Mouse (Mus musculus): Measurements from ENCODE around the gene Tulp2. TPM values are rescaled to one million over a fixed set of nuclear protein-coding genes. Genes with fewer than 3 reads are reported as not detected.
A peak's percentile ranks its signal among the peaks of the same experiment; 100 is the strongest.
"Not testable (repeated sequence)": the region's sequence is repeated elsewhere in the genome, so short reads cannot be mapped to it uniquely, and the experiment has no call there.

Tulp2 gene
- polyA plus RNA-seq, 1 experiment from 2014 or later, result 0.22 TPM

GRCm38 (mm10) chr7:45492225-45492844 lies 10.7 kb downstream of the Tulp2 start:
- Histone ChIP-seq H3K27me3 (no peaks in the 10 kb centered on the region), H3K9ac (replicated peaks) (no peak overlapping the region), H3K4me3 (replicated peaks) (no peak overlapping the region), H3K27ac (no peak overlapping the region), H3K4me1 (replicated peaks) (peaks cover 26% of the 10 kb centered on the region), H3K4me2 (replicated peaks) (no peak overlapping the region), H3K9me3 (no peaks in the 10 kb centered on the region), H3K36me3 (peaks cover 55% of the 10 kb centered on the region)
- 95% methylated on average over 8 of the region's 8 CpGs for WGBS
- ATAC-seq, result no peak

GRCm38 (mm10) chr7:45492951-45493350 lies 11.3 kb downstream of the Tulp2 start:
- Histone ChIP-seq H3K36me3 (peaks cover 61% of the 10 kb centered on the region), H3K4me2 (replicated peaks) (no peak overlapping the region), H3K4me1 (replicated peaks) (peaks cover 23% of the 10 kb centered on the region), H3K4me3 (replicated peaks) (no peak overlapping the region), H3K27ac (no peak overlapping the region), H3K9me3 (no peaks in the 10 kb centered on the region), H3K9ac (replicated peaks) (no peak overlapping the region), H3K27me3 (no peaks in the 10 kb centered on the region)
- no peak for ATAC-seq
- WGBS, result 95% methylated on average over 5 of the region's 5 CpGs

- Histone ChIP-seq H3K4me3 (replicated peaks) (no peak overlapping the region), H3K4me1 (replicated peaks) (peaks cover 11% of the 10 kb centered on the region), H3K27me3 (no peaks in the 10 kb centered on the region), H3K27ac (no peak overlapping the region), H3K9ac (replicated peaks) (no peak overlapping the region), H3K9me3 (no peaks in the 10 kb centered on the region), H3K36me3 (peaks cover 76% of the 10 kb centered on the region), H3K4me2 (replicated peaks) (no peak overlapping the region)
- no peak for ATAC-seq
- 86% methylated on average over 9 of the region's 9 CpGs for WGBS
Measured at GRCm38 (mm10) chr7:45494548-45494947, 12.9 kb downstream of the Tulp2 start.

- Histone ChIP-seq H3K27me3 (no peaks in the 10 kb centered on the region), H3K4me3 (replicated peaks) (no peak overlapping the region), H3K27ac (no peak overlapping the region), H3K4me1 (replicated peaks) (no peaks in the 10 kb centered on the region), H3K4me2 (replicated peaks) (no peak overlapping the region), H3K36me3 (peaks cover 95% of the 10 kb centered on the region), H3K9ac (replicated peaks) (no peak overlapping the region), H3K9me3 (no peaks in the 10 kb centered on the region)
- 97% methylated on average over 6 of the region's 6 CpGs for WGBS
- ATAC-seq, result no peak
Measured at GRCm38 (mm10) chr7:45498427-45498826, 16.8 kb downstream of the Tulp2 start.

- H3K9me3 ChIP-seq, result no peaks in the 10 kb centered on the region
- H3K4me1 ChIP-seq (replicated peaks), result peaks cover 18% of the 10 kb centered on the region
- no peak overlapping the region for H3K27ac ChIP-seq
- H3K9ac ChIP-seq (replicated peaks), result no peak overlapping the region
- no peaks in the 10 kb centered on the region for H3K27me3 ChIP-seq
- no peak overlapping the region for H3K4me3 ChIP-seq (replicated peaks)
- H3K4me2 ChIP-seq (replicated peaks), result no peak overlapping the region
- no peak for ATAC-seq
- 91% methylated on average over 6 of the region's 6 CpGs for WGBS
- peaks cover 33% of the 10 kb centered on the region for H3K36me3 ChIP-seq
Measured at GRCm38 (mm10) chr7:45507583-45507982, 25.9 kb downstream of the Tulp2 start.

GRCm38 (mm10) chr7:45508561-45508960 lies 26.9 kb downstream of the Tulp2 start:
- Histone ChIP-seq H3K27ac (no peak overlapping the region), H3K36me3 (peaks cover 27% of the 10 kb centered on the region), H3K4me1 (replicated peaks) (peaks cover 18% of the 10 kb centered on the region), H3K4me2 (replicated peaks) (no peak overlapping the region), H3K9me3 (no peaks in the 10 kb centered on the region), H3K9ac (replicated peaks) (no peak overlapping the region), H3K27me3 (no peaks in the 10 kb centered on the region), H3K4me3 (replicated peaks) (no peak overlapping the region)
- 93% methylated on average over 6 of the region's 6 CpGs for WGBS
- ATAC-seq, result no peak

- Histone ChIP-seq H3K4me3 (replicated peaks) (peak overlapping the region; percentile 54), H3K36me3 (peaks cover 22% of the 10 kb centered on the region), H3K27ac (no peak overlapping the region), H3K27me3 (no peaks in the 10 kb centered on the region), H3K9ac (replicated peaks) (peak overlapping the region; percentile 76), H3K4me2 (replicated peaks) (peak overlapping the region; percentile 92), H3K4me1 (replicated peaks) (peaks cover 18% of the 10 kb centered on the region), H3K9me3 (no peaks in the 10 kb centered on the region)
- 47% methylated on average over 19 of the region's 19 CpGs for WGBS
- peak; percentile 32 for ATAC-seq
Measured at GRCm38 (mm10) chr7:45509181-45509882, 27.7 kb downstream of the Tulp2 start.

GRCm38 (mm10) chr7:45509912-45510787 lies 28.5 kb downstream of the Tulp2 start, which contains the start of gene Nucb1:
Nucb1 (minus strand) TSS chr7:45510406.
- Histone ChIP-seq H3K27me3 (no peaks in the 10 kb centered on the region), H3K9me3 (no peaks in the 10 kb centered on the region), H3K4me3 (replicated peaks) (peak within 1 kb of the TSS; percentile 54), H3K9ac (replicated peaks) (peak within 1 kb of the TSS; percentile 76), H3K4me1 (replicated peaks) (peaks cover 18% of the 10 kb centered on the region), H3K4me2 (replicated peaks) (peak within 1 kb of the TSS; percentile 92), H3K36me3 (peaks cover 18% of the 10 kb centered on the region), H3K27ac (peak within 1 kb of the TSS; percentile 41)
- WGBS, result under 1% methylated on average over 44 of the region's 44 CpGs
- peak; percentile 89 for ATAC-seq

GRCm38 (mm10) chr7:45514411-45514810 lies 32.7 kb downstream of the Tulp2 start:
- Histone ChIP-seq H3K9me3 (no peaks in the 10 kb centered on the region), H3K4me1 (replicated peaks) (peaks cover 4% of the 10 kb centered on the region), H3K27me3 (no peaks in the 10 kb centered on the region), H3K36me3 (no peaks in the 10 kb centered on the region), H3K4me3 (replicated peaks) (no peak overlapping the region), H3K27ac (no peak overlapping the region), H3K9ac (replicated peaks) (no peak overlapping the region), H3K4me2 (replicated peaks) (no peak overlapping the region)
- no peak for ATAC-seq
- WGBS, result 84% methylated on average over 7 of the region's 7 CpGs

GRCm38 (mm10) chr7:45515436-45515835 lies 33.8 kb downstream of the Tulp2 start:
- H3K36me3 ChIP-seq, result no peaks in the 10 kb centered on the region
- no peaks in the 10 kb centered on the region for H3K27me3 ChIP-seq
- H3K4me3 ChIP-seq (replicated peaks), result no peak overlapping the region
- no peaks in the 10 kb centered on the region for H3K9me3 ChIP-seq
- no peaks in the 10 kb centered on the region for H3K4me1 ChIP-seq (replicated peaks)
- H3K9ac ChIP-seq (replicated peaks), result no peak overlapping the region
- no peak overlapping the region for H3K27ac ChIP-seq
- 26% methylated on average over 16 of the region's 16 CpGs for WGBS
- no peak for ATAC-seq
- no peak overlapping the region for H3K4me2 ChIP-seq (replicated peaks)

- not testable (repeated sequence) for H3K4me2 ChIP-seq (replicated peaks); H3K9me3 ChIP-seq; H3K27me3 ChIP-seq; H3K4me1 ChIP-seq (replicated peaks); H3K27ac ChIP-seq; ATAC-seq; H3K4me3 ChIP-seq (replicated peaks); H3K36me3 ChIP-seq; H3K9ac ChIP-seq (replicated peaks)
- 71% methylated on average over 5 of the region's 5 CpGs for WGBS
Measured at GRCm38 (mm10) chr7:45516846-45517245, 35.2 kb downstream of the Tulp2 start.

- H3K27ac ChIP-seq, result no peak overlapping the region
- WGBS, result 93% methylated on average over 16 of the region's 16 CpGs
- no peak for ATAC-seq
Measured at GRCm38 (mm10) chr7:45518618-45519017, 36.9 kb downstream of the Tulp2 start.

More at GRCm38 (mm10) chr7:45518618-45519017, 36.9 kb downstream of the Tulp2 start:
- H3K9ac ChIP-seq (replicated peaks), result no peak overlapping the region
- H3K36me3 ChIP-seq, result no peaks in the 10 kb centered on the region
- no peak overlapping the region for H3K4me3 ChIP-seq (replicated peaks)
- no peaks in the 10 kb centered on the region for H3K9me3 ChIP-seq
- no peaks in the 10 kb centered on the region for H3K27me3 ChIP-seq
- H3K4me1 ChIP-seq (replicated peaks), result peaks cover 12% of the 10 kb centered on the region; the same call in 1 of the 2 replicates
- no peak overlapping the region for H3K4me2 ChIP-seq (replicated peaks)

All from midbrain, embryonic 13.5 days (tissue).